Mouse (Mus musculus) CH12.LX (cell line): ENCODE results near the gene Nectin3. TPM values are rescaled to one million over a fixed set of nuclear protein-coding genes. Genes with fewer than 3 reads are reported as not detected.

Experiments
- DNase-seq: peaks from one replicate; pipeline ENCODE4 v3.0.0-alpha.2; 2013; ENCODE audit errors: extremely low read depth
- H3K27ac ChIP-seq: 2 replicates; pipeline ENCODE4 v1.5.1; 2012; ENCODE audit warnings: low read depth, mild to moderate bottlenecking, control low read depth, moderate library complexity; ENCODE audit not compliant: insufficient read depth
- H3K27me3 ChIP-seq: replicated peaks from 2 replicates; pipeline ENCODE3; 2012; ENCODE audit warnings: inconsistent platforms
- H3K36me3 ChIP-seq, 2 experiments: replicated peaks in 1 of 2; 2 replicates each; pipeline versions ENCODE3 to v1.6.1; 2012; ENCODE audit warnings: inconsistent platforms in 1 of 2, low read length in 1 of 2, mild to moderate bottlenecking in 1 of 2, mixed read lengths in 1 of 2, moderate library complexity in 1 of 2; ENCODE audit not compliant: control insufficient read depth in 1 of 2, insufficient read depth in 1 of 2
- H3K4me1 ChIP-seq, 2 experiments: 2 replicates each; pipeline ENCODE4 v1.6.1; 2012; ENCODE audit warnings: inconsistent platforms in 1 of 2, moderate library complexity in 1 of 2; ENCODE audit not compliant: insufficient read depth in 2 of 2, control insufficient read depth in 1 of 2
- H3K4me2 ChIP-seq: 2 replicates; pipeline ENCODE4 v1.6.1; 2012; ENCODE audit warnings: low read depth, mild to moderate bottlenecking, control low read depth; ENCODE audit not compliant: poor library complexity, insufficient read depth, severe bottlenecking
- H3K4me3 ChIP-seq, 3 experiments: fragments of 150-350 bp in 1 of 3; sonication (generic) in 1 of 3; replicated peaks in 1 of 3; 2 replicates each; pipeline versions ENCODE3 to v1.5.1; 2011 to 2012; ENCODE audit warnings: low read depth in 2 of 3, low read length in 2 of 3, mild to moderate bottlenecking in 2 of 3, moderate library complexity in 2 of 3, control low read depth in 1 of 3, improper control_type of control experiment in 1 of 3, inconsistent platforms in 1 of 3, mixed read lengths in 1 of 3; ENCODE audit not compliant: poor library complexity in 1 of 3
- H3K79me2 ChIP-seq: replicated peaks from 2 replicates; pipeline ENCODE4 v1.6.1; 2012; ENCODE audit warnings: mild to moderate bottlenecking, moderate library complexity; ENCODE audit not compliant: control insufficient read depth, poor library complexity, insufficient read depth, severe bottlenecking; ENCODE audit errors: extremely low read depth
- H3K9ac ChIP-seq: 2 replicates; pipeline ENCODE4 v1.6.1; 2012; ENCODE audit warnings: low read depth, mild to moderate bottlenecking, control low read depth, moderate library complexity; ENCODE audit not compliant: insufficient read depth
- H3K9me3 ChIP-seq: replicated peaks from 2 replicates; pipeline ENCODE3; 2012; ENCODE audit warnings: low read length, inconsistent platforms, mixed read lengths
- CTCF ChIP-seq, 2 experiments: IDR thresholded peaks in 1 of 2; conservative IDR thresholded peaks in 1 of 2; 2 replicates each; pipeline ENCODE4 v1.5.1; 2011 to 2012; ENCODE audit warnings: low read depth in 2 of 2, low read length in 2 of 2, improper control_type of control experiment in 1 of 2, inconsistent platforms in 1 of 2, mild to moderate bottlenecking in 1 of 2, moderate library complexity in 1 of 2
- GABPA ChIP-seq: IDR thresholded peaks from 2 replicates; pipeline ENCODE4 v1.6.1; 2012; ENCODE audit warnings: low read depth, low read length, improper control_type of control experiment, inconsistent platforms; ENCODE audit not compliant: insufficient replicate concordance
- HCFC1 ChIP-seq: IDR thresholded peaks from 2 replicates; pipeline ENCODE4 v1.6.1; 2012; ENCODE audit warnings: low read depth, mild to moderate bottlenecking, inconsistent platforms, low read length, improper control_type of control experiment
- JUN ChIP-seq: IDR thresholded peaks from 2 replicates; pipeline ENCODE4 v1.6.1; 2011; ENCODE audit warnings: low read depth, mild to moderate bottlenecking, low read length, improper control_type of control experiment, moderate library complexity; ENCODE audit not compliant: insufficient read depth
- JUND ChIP-seq: conservative IDR thresholded peaks from 2 replicates; pipeline ENCODE4 v1.6.1; 2011; ENCODE audit warnings: low read depth, low read length, improper control_type of control experiment
- KAT2A ChIP-seq: IDR thresholded peaks from 2 replicates; pipeline ENCODE4 v1.6.1; 2012; ENCODE audit warnings: low read length, improper control_type of control experiment, inconsistent platforms; ENCODE audit not compliant: insufficient replicate concordance
- MAFK ChIP-seq: IDR thresholded peaks from 2 replicates; pipeline ENCODE4 v1.6.1; 2011; ENCODE audit warnings: low read length, improper control_type of control experiment; ENCODE audit not compliant: insufficient replicate concordance
- MAX ChIP-seq: IDR thresholded peaks from 2 replicates; pipeline ENCODE4 v1.6.1; 2011; ENCODE audit warnings: low read length, improper control_type of control experiment
- MAZ ChIP-seq: IDR thresholded peaks from 2 replicates; pipeline ENCODE4 v1.6.1; 2012; ENCODE audit warnings: low read depth, mild to moderate bottlenecking, inconsistent platforms, low read length, improper control_type of control experiment, moderate library complexity
- MEF2A ChIP-seq: IDR thresholded peaks from 2 replicates; pipeline ENCODE4 v1.6.1; 2014; ENCODE audit warnings: low read depth, mild to moderate bottlenecking, inconsistent platforms, low read length, improper control_type of control experiment, borderline replicate concordance
- MYC ChIP-seq: IDR thresholded peaks from 2 replicates; pipeline ENCODE4 v1.6.1; 2011; ENCODE audit warnings: low read depth, mild to moderate bottlenecking, improper control_type of control experiment, low read length
- POLR2AphosphoS2 ChIP-seq: IDR thresholded peaks from 2 replicates; pipeline ENCODE4 v1.6.1; 2011; ENCODE audit warnings: low read depth, low read length, improper control_type of control experiment
- RCOR1 ChIP-seq: conservative IDR thresholded peaks from 2 replicates; pipeline ENCODE4 v1.6.1; 2012; ENCODE audit warnings: low read depth, mild to moderate bottlenecking, inconsistent platforms, low read length, improper control_type of control experiment
- SMC3 ChIP-seq: IDR thresholded peaks from 2 replicates; pipeline ENCODE4 v1.6.1; 2011; ENCODE audit warnings: low read depth, low read length, improper control_type of control experiment
- TBP ChIP-seq: conservative IDR thresholded peaks from 2 replicates; pipeline ENCODE4 v1.6.1; 2011; ENCODE audit warnings: low read depth, low read length, improper control_type of control experiment
- USF1 ChIP-seq: IDR thresholded peaks from 2 replicates; pipeline ENCODE4 v1.6.1; 2014; ENCODE audit warnings: low read depth, mild to moderate bottlenecking, inconsistent platforms, low read length, improper control_type of control experiment
- USF2 ChIP-seq: conservative IDR thresholded peaks from 2 replicates; pipeline ENCODE4 v1.6.1; 2011; ENCODE audit warnings: low read depth, low read length, improper control_type of control experiment
- ZMIZ1 ChIP-seq: IDR thresholded peaks from 2 replicates; pipeline ENCODE4 v1.6.1; 2012; ENCODE audit warnings: low read depth, mild to moderate bottlenecking, inconsistent platforms, low read length, improper control_type of control experiment
- dilution Hi-C: fragments of 300-500 bp; cut with MboI; formaldehyde crosslinking; loops from 2 replicates; pipeline ENCODE4 v1.14.3; 2020; ENCODE audit warnings: low sequenced_read_pairs; ENCODE audit not compliant: extremely low pct_unique_long_range_greater_than_20kb, extremely low pct_ligation_motif_present
- in situ Hi-C: fragments of 300-500 bp; cut with MboI; formaldehyde crosslinking; loops from 3 replicates; pipeline ENCODE4 v1.14.3; 2019; ENCODE audit warnings: low sequenced_read_pairs, low pct_ligation_motif_present, low pct_unique_long_range_greater_than_20kb, mixed read lengths
- polyA plus RNA-seq: library from polyadenylated mRNA; unstranded; fragments of >175 nt; gene quantifications from 2 replicates; pipeline ENCODE4 v1.2.1, GENCODE M21; 2012; ENCODE audit warnings: low read depth; ENCODE audit not compliant: insufficient read length
- total RNA-seq, 2 experiments: library from RNA; depleted of rRNA; stranded (reverse); fragments of 300-350 nt in 1 of 2; fragments of >200 nt in 1 of 2; gene quantifications; 2 replicates each; pipeline ENCODE4 v1.2.3; 2012 to 2014

The Nectin3 gene
- total and polyA plus RNA-seq, 3 experiments, result not detected

- Histone ChIP-seq H3K4me2 (no peak overlapping the region), H3K79me2 (no peaks in the 10 kb centered on the region), H3K27me3 (no peaks in the 10 kb centered on the region), H3K36me3 (no peaks in the 10 kb centered on the region), H3K27ac (no peak overlapping the region), H3K9me3 (peaks cover 23% of the 10 kb centered on the region), H3K9ac (no peak overlapping the region), H3K4me3 (no peak overlapping the region), H3K4me1 (no peaks in the 10 kb centered on the region)
- dilution Hi-C loops, result no loop called here
- in situ Hi-C loops, result no loop called here
- DNase-seq, result no peak
- TF ChIP-seq MAZ, result no peak
- no peak for TF ChIP-seq ZMIZ1
- no peak for TF ChIP-seq SMC3
- no peak for TF ChIP-seq RCOR1
- no peak for TF ChIP-seq CTCF (conservative IDR thresholded peaks at IDR 0.05 in 1 of 2, IDR thresholded peaks at IDR 0.05 in 1 of 2; ENCODE audit: low read depth in 2 of 2, low read length in 2 of 2)
Measured at GRCm38 (mm10) chr16:46451421-46451820, 46.9 kb downstream of the Nectin3 start.

- Histone ChIP-seq H3K79me2 (no peaks in the 10 kb centered on the region), H3K9ac (no peak overlapping the region), H3K4me3 (no peak overlapping the region), H3K4me1 (no peaks in the 10 kb centered on the region), H3K4me2 (no peak overlapping the region), H3K27ac (no peak overlapping the region), H3K9me3 (peaks cover 16% of the 10 kb centered on the region), H3K27me3 (no peaks in the 10 kb centered on the region), H3K36me3 (no peaks in the 10 kb centered on the region)
- in situ Hi-C loops, result no loop called here
- DNase-seq, result no peak
- TF ChIP-seq MAX (no peak), USF2 (no peak), GABPA (no peak), POLR2AphosphoS2 (no peak), MAFK (no peak), RCOR1 (no peak), MEF2A (no peak), TBP (no peak), USF1 (no peak), JUND (no peak), MYC (no peak), JUN (no peak), HCFC1 (no peak), KAT2A (no peak)
- dilution Hi-C loops, result no loop called here
Measured at GRCm38 (mm10) chr16:46449013-46449412, 49.3 kb downstream of the Nectin3 start.
